Comparison of ENCODE assay signal across 8 mouse cellular contexts in the genomic region with DNA sequence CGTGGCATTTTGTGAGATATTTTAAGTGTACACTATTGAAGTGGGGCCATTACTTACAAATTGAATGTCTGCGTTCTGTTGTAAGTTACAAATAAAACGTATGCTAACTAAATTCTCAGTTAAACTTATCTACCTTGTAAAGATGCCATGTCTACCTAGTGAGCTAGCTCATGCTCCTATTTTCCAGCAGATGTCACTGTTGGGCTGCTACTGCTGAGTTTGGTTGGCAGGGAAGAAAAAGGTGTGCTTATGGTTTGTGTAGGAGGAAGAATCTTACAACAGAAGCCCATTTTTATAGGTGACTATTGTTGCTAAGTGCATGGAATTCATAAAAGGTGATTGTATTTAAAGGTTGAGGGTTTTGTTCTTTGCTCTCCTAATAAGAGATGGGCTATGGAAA. TPM values are rescaled to one million over a fixed set of nuclear protein-coding genes. Genes with fewer than 3 reads are reported as not detected.
DNase-seq lines count a peak whose midpoint lies in the region; ATAC-seq lines count a peak whose summit lies in the region.

No protein-coding gene starts in this region.

- H3K36me3 ChIP-seq in forebrain, embryonic 14.5 days (ENCODE audit: control insufficient read depth, insufficient read depth, low read length) = no peaks in the 10 kb centered on the region
- peaks cover 2% of the 10 kb centered on the region; the same call in 1 of the 2 replicates for H3K36me3 ChIP-seq in forebrain, embryonic 16.5 days (ENCODE audit: control insufficient read depth, insufficient read depth)
- peaks cover 8% of the 10 kb centered on the region; the same call in 1 of the 2 replicates for H3K36me3 ChIP-seq in midbrain, embryonic 14.5 days (ENCODE audit: control insufficient read depth, insufficient read depth, low read length)
- H3K36me3 ChIP-seq in midbrain, embryonic 13.5 days = peaks cover 4% of the 10 kb centered on the region; the same call in 1 of the 2 replicates

- no peak overlapping the region for H3K4me2 ChIP-seq in forebrain, embryonic 14.5 days (ENCODE audit: low read length)
- no peak overlapping the region for H3K4me2 ChIP-seq in forebrain, embryonic 16.5 days (ENCODE audit: low read length)
- no peak overlapping the region for H3K4me2 ChIP-seq in midbrain, embryonic 14.5 days (ENCODE audit: low read length)
- H3K4me2 ChIP-seq in midbrain, embryonic 13.5 days (replicated peaks) = no peak overlapping the region

- no peaks in the 10 kb centered on the region for H3K27me3 ChIP-seq in forebrain, embryonic 14.5 days (replicated peaks; ENCODE audit: control insufficient read depth, insufficient read depth, low read length)
- no peaks in the 10 kb centered on the region for H3K27me3 ChIP-seq in forebrain, embryonic 16.5 days (replicated peaks; ENCODE audit: control insufficient read depth, insufficient read depth, low read length)
- no peaks in the 10 kb centered on the region for H3K27me3 ChIP-seq in midbrain, embryonic 14.5 days (ENCODE audit: control insufficient read depth, insufficient read depth, low read length)
- H3K27me3 ChIP-seq in midbrain, embryonic 13.5 days = no peaks in the 10 kb centered on the region

- ATAC-seq in forebrain, embryonic 14.5 days = 0 out of 2 replicates have a peak, but pooled peaks have one; percentile 62
- ATAC-seq in forebrain, embryonic 16.5 days = no peak; the same call in 1 of the 2 replicates
- ATAC-seq in midbrain, embryonic 14.5 days (ENCODE audit: low FRiP score, low TSS enrichment) = no peak
- no peak for ATAC-seq in midbrain, embryonic 13.5 days

- H3K9me3 ChIP-seq in forebrain, embryonic 14.5 days (replicated peaks; ENCODE audit: control insufficient read depth, low read length) = no peaks in the 10 kb centered on the region
- H3K9me3 ChIP-seq in forebrain, embryonic 16.5 days (ENCODE audit: control insufficient read depth, low read length) = no peaks in the 10 kb centered on the region
- H3K9me3 ChIP-seq in midbrain, embryonic 14.5 days (ENCODE audit: control insufficient read depth, low read length) = no peaks in the 10 kb centered on the region
- H3K9me3 ChIP-seq in midbrain, embryonic 13.5 days = no peaks in the 10 kb centered on the region

- H3K9ac ChIP-seq in forebrain, embryonic 14.5 days (ENCODE audit: low read length) = no peak overlapping the region
- no peak overlapping the region for H3K9ac ChIP-seq in forebrain, embryonic 16.5 days (replicated peaks; ENCODE audit: low read depth, low read length)
- H3K9ac ChIP-seq in midbrain, embryonic 14.5 days (replicated peaks; ENCODE audit: low read length) = no peak overlapping the region
- no peak overlapping the region for H3K9ac ChIP-seq in midbrain, embryonic 13.5 days (replicated peaks)

- 0 out of 2 replicates have a peak, but pooled peaks cover 3% of the 10 kb centered on the region for H3K4me1 ChIP-seq in forebrain, embryonic 14.5 days (ENCODE audit: control insufficient read depth, insufficient read depth, low read length)
- H3K4me1 ChIP-seq in forebrain, embryonic 16.5 days (replicated peaks; ENCODE audit: control insufficient read depth, insufficient read depth, low read length) = no peaks in the 10 kb centered on the region; the same call in 1 of the 2 replicates
- no peaks in the 10 kb centered on the region for H3K4me1 ChIP-seq in midbrain, embryonic 14.5 days (ENCODE audit: control insufficient read depth, insufficient read depth, low read length)
- no peaks in the 10 kb centered on the region for H3K4me1 ChIP-seq in midbrain, embryonic 13.5 days (replicated peaks)

- DNase-seq in forebrain, embryonic 14.5 days (ENCODE audit: low spot score) = peak; percentile 75
- DNase-seq in midbrain, embryonic 14.5 days = peak; percentile 83
- DNase-seq in cerebellum, adult 9-10 months = peak; percentile 68
- peak; percentile 11 to 13 for DNase-seq in kidney, postnatal 4 days
- DNase-seq in thymus, postnatal 0 days (ENCODE audit: low spot score) = peak; percentile 65
- no peak for DNase-seq in testis, postnatal 10 days (ENCODE audit: low spot score)

- WGBS in forebrain, embryonic 14.5 days = 69% methylated on average over 3 of the region's 3 CpGs
- 73% methylated on average over 3 of the region's 3 CpGs for WGBS in forebrain, embryonic 16.5 days
- 71% methylated on average over 3 of the region's 3 CpGs for WGBS in midbrain, embryonic 14.5 days
- 59% methylated on average over 3 of the region's 3 CpGs for WGBS in midbrain, embryonic 13.5 days

- H3K27ac ChIP-seq in forebrain, embryonic 14.5 days (ENCODE audit: low read depth, low read length) = no peak overlapping the region
- no peak overlapping the region for H3K27ac ChIP-seq in forebrain, embryonic 16.5 days (ENCODE audit: low read length)
- no peak overlapping the region for H3K27ac ChIP-seq in midbrain, embryonic 14.5 days (replicated peaks; ENCODE audit: low read depth, low read length)
- no peak overlapping the region for H3K27ac ChIP-seq in midbrain, embryonic 13.5 days

- H3K4me3 ChIP-seq in forebrain, embryonic 14.5 days (ENCODE audit: low read depth, low read length) = no peak overlapping the region
- H3K4me3 ChIP-seq in forebrain, embryonic 16.5 days (replicated peaks; ENCODE audit: low read length) = no peak overlapping the region
- H3K4me3 ChIP-seq in midbrain, embryonic 14.5 days (replicated peaks; ENCODE audit: low read depth, low read length) = no peak overlapping the region
- H3K4me3 ChIP-seq in midbrain, embryonic 13.5 days (replicated peaks) = no peak overlapping the region

RNA-seq across cellular contexts. Expression of gene Ambra1, which starts 49.2 kb away (rescaled TPM):
- polyA plus RNA-seq in forebrain, embryonic 14.5 days (2014; fragmentation: Nextera tagmentation; extraction: Ambion mirVana) = 14.8 and 19.3 TPM in 2 replicates
- polyA plus RNA-seq in forebrain, embryonic 16.5 days (2015; fragmentation: Nextera tagmentation; extraction: Ambion mirVana) = 23.5 and 25.5 TPM in 2 replicates
- 22.8 and 26.3 TPM in 2 replicates for polyA plus RNA-seq in midbrain, embryonic 14.5 days (2014; fragmentation: Nextera tagmentation; extraction: Ambion mirVana)
- polyA plus RNA-seq in midbrain, embryonic 13.5 days (2015; fragmentation: Nextera tagmentation; extraction: Ambion mirVana) = 23.7 and 26.2 TPM in 2 replicates
- 12.7 and 13.0 TPM in 2 replicates for polyA plus RNA-seq in thymus, postnatal 0 days (2015; fragmentation: Nextera tagmentation; extraction: Ambion mirVana)
